Mouse (Mus musculus): ENCODE measurements around the gene Gm42372.

- TF ChIP-seq POLR2A (IDR thresholded peaks at IDR 0.05; ENCODE audit: low read depth, low read length): no peak
- no peak for TF ChIP-seq CTCF (IDR thresholded peaks at IDR 0.05; ENCODE audit: borderline replicate concordance, insufficient read depth, low read length)
Observed at GRCm38 (mm10) chr7:17028923-17029322, 46.0 kb downstream of the Gm42372 start.

Measured in embryonic fibroblast, embryonic 13.5 days (primary cell).